Mouse (Mus musculus) G1E (cell line): ENCODE measurements around the gene Myo10. TPM values are rescaled to one million over a fixed set of nuclear protein-coding genes. Genes with fewer than 3 reads are reported as not detected.

Experiments
- ATAC-seq: 2 replicates; pipeline ENCODE4 v1.8.0; 2016; ENCODE audit warnings: mild to moderate bottlenecking; ENCODE audit not compliant: insufficient number of reproducible peaks, poor library complexity, low FRiP score, severe bottlenecking; ENCODE audit errors: extremely low read depth
- DNase-seq: peaks from one replicate; pipeline ENCODE4 v3.0.0; 2012; ENCODE audit warnings: low spot score
- H3K27me3 ChIP-seq: 2 replicates; pipeline ENCODE4 v1.6.1; 2012; ENCODE audit warnings: mild to moderate bottlenecking, low read length, inconsistent platforms; ENCODE audit not compliant: insufficient read depth
- H3K36me3 ChIP-seq: replicated peaks from 2 replicates; pipeline ENCODE3; 2012; ENCODE audit warnings: mild to moderate bottlenecking, inconsistent platforms
- H3K4me1 ChIP-seq: 2 replicates; pipeline ENCODE4 v1.6.1; 2012; ENCODE audit warnings: low read depth, low read length, inconsistent platforms, mixed read lengths; ENCODE audit not compliant: insufficient read depth
- H3K4me3 ChIP-seq: 2 replicates; pipeline ENCODE4 v1.5.1; 2012; ENCODE audit warnings: low read depth, mild to moderate bottlenecking, inconsistent platforms, low read length, moderate library complexity, mixed read lengths
- H3K9me3 ChIP-seq: replicated peaks from 2 replicates; pipeline ENCODE4 v1.6.1; 2012; ENCODE audit warnings: inconsistent platforms
- CTCF ChIP-seq: IDR thresholded peaks from 2 replicates; pipeline ENCODE4 v1.5.1; 2012; ENCODE audit warnings: low read depth, low read length, inconsistent platforms, mixed read lengths
- GATA1 ChIP-seq: IDR thresholded peaks from 2 replicates; pipeline ENCODE4 v1.6.1; 2012; ENCODE audit warnings: borderline replicate concordance, low read length, inconsistent platforms, mixed read lengths
- GATA2 ChIP-seq: IDR thresholded peaks from 2 replicates; pipeline ENCODE4 v1.6.1; 2012; ENCODE audit warnings: low read depth, low read length, inconsistent platforms, borderline replicate concordance
- POLR2AphosphoS5 ChIP-seq: IDR thresholded peaks from 2 replicates; pipeline ENCODE4 v1.6.1; 2012; ENCODE audit warnings: low read depth, low read length, inconsistent platforms; ENCODE audit not compliant: insufficient replicate concordance
- TAL1 ChIP-seq: conservative IDR thresholded peaks from 2 replicates; pipeline ENCODE4 v1.6.1; 2012; ENCODE audit warnings: low read depth, low read length, inconsistent platforms, mixed read lengths
- polyA plus RNA-seq: library from polyadenylated mRNA; stranded (reverse); fragments of >175 nt; gene quantifications from 2 replicates; pipeline ENCODE4 v1.2.3, GENCODE M21; 2012
- total RNA-seq, 2 experiments: library from RNA; stranded (forward) in 1 of 2; stranded (reverse) in 1 of 2; fragments of 200-1000 nt in 1 of 2; fragments of >200 nt in 1 of 2; fragmentation: Nextera tagmentation in 1 of 2; gene quantifications; 2 replicates each; pipeline ENCODE4 v1.2.3; 2014 to 2017

The Myo10 gene
- total and polyA plus RNA-seq, 3 experiments, result 0.11 to 1.7 TPM; not detected in 1

DNA sequence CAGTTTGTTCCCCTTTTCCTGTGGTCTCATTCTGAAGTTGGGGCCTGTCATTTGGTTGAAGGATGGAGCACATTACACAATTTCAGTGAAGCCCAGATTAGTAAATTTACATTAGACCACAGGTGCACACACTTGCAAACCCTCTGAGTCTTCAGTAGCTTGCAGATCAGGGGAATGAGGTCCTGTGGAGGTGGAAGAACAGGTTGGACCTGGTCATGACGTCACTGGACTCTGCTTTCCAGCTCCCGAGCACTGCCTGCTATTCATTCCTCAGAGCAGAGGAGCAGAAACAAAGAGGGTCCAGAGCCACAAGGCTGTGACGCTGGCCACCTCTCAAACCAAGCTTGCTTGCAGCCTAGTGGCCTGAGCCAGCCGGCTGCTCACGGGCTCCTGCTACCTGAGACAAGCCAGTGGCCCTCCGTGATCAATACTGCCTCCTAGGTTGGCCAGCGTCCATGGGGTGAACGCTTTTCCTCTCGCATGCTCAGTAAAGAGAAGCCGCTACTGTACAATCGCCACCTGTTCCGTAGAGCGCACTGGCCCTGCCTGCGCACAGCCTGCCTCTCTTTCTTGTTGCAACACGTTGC is 136.3 kb downstream of the Myo10 start:
- ATAC-seq, result no peak
- no peaks in the 10 kb centered on the region for H3K27me3 ChIP-seq
- peaks cover 54% of the 10 kb centered on the region for H3K9me3 ChIP-seq
- TF ChIP-seq CTCF, result no peak
- no peak for TF ChIP-seq GATA1
- TF ChIP-seq TAL1, result no peak
- no peak for TF ChIP-seq GATA2
- TF ChIP-seq POLR2AphosphoS5, result no peak
- H3K4me1 ChIP-seq, result no peaks in the 10 kb centered on the region
- DNase-seq, result no peak
- H3K4me3 ChIP-seq, result no peak overlapping the region
- H3K36me3 ChIP-seq, result no peaks in the 10 kb centered on the region

GRCm38 (mm10) chr15:25760304-25760703 is 138.0 kb downstream of the Myo10 start:
- Histone ChIP-seq H3K9me3 (peaks cover 62% of the 10 kb centered on the region), H3K4me1 (no peaks in the 10 kb centered on the region), H3K27me3 (no peaks in the 10 kb centered on the region), H3K36me3 (no peaks in the 10 kb centered on the region), H3K4me3 (no peak overlapping the region)
- DNase-seq (no peak), ATAC-seq (no peak)
- no peak for TF ChIP-seq GATA2
- TF ChIP-seq CTCF, result no peak
- TF ChIP-seq POLR2AphosphoS5, result no peak
- no peak for TF ChIP-seq TAL1
- no peak for TF ChIP-seq GATA1

DNA sequence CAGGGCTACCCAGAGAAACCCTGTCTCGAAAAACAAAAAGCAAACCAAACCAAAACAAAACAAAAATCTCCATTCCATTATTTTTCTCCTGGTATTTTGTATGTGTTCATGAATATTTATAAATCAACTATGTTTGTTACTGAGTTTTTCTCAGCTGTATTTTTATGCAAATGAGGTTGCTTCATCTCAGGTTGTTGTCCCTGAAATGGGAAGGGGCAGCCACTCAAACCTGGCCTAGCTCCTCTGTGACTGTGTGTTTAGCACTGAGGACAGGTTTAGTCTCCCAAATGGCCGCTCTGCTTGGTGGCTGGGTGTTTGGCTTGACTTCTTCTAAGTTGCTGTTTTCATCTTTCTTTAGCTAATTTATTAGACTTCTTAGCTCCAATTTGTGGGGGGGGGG is 138.7 kb downstream of the Myo10 start:
- DNase-seq (no peak), ATAC-seq (no peak)
- Histone ChIP-seq H3K27me3 (no peaks in the 10 kb centered on the region), H3K36me3 (no peaks in the 10 kb centered on the region), H3K9me3 (peaks cover 65% of the 10 kb centered on the region), H3K4me3 (no peak overlapping the region), H3K4me1 (no peaks in the 10 kb centered on the region)
- no peak for TF ChIP-seq POLR2AphosphoS5
- TF ChIP-seq GATA2, result no peak
- no peak for TF ChIP-seq GATA1
- TF ChIP-seq TAL1, result no peak
- TF ChIP-seq CTCF, result no peak

DNA sequence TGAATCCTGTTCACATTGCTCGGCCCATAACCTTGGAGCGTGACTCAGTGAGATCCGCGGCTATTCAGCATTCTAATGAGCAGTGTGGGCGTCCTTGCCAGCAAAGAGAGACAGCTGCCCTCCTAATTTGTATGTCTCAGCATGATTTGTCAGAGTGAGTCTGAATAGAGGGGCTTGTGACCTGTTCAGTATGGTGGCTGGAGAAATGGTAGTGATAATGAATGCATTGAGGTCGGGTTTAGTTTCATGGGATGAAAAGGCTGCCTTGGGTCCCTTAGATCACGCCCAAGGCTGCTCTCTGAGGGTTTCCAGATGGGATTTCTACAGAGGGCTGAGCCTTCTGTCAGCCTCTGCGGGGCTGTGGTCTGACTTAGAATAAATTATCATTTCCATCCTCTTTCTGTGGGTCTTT is 139.5 kb downstream of the Myo10 start:
- no peaks in the 10 kb centered on the region for H3K4me1 ChIP-seq
- peaks cover 64% of the 10 kb centered on the region for H3K9me3 ChIP-seq
- H3K4me3 ChIP-seq, result no peak overlapping the region
- ATAC-seq (no peak), DNase-seq (no peak)
- TF ChIP-seq TAL1 (no peak), POLR2AphosphoS5 (no peak), GATA1 (no peak), GATA2 (no peak), CTCF (no peak)
- H3K36me3 ChIP-seq, result no peaks in the 10 kb centered on the region
- H3K27me3 ChIP-seq, result no peaks in the 10 kb centered on the region

DNA sequence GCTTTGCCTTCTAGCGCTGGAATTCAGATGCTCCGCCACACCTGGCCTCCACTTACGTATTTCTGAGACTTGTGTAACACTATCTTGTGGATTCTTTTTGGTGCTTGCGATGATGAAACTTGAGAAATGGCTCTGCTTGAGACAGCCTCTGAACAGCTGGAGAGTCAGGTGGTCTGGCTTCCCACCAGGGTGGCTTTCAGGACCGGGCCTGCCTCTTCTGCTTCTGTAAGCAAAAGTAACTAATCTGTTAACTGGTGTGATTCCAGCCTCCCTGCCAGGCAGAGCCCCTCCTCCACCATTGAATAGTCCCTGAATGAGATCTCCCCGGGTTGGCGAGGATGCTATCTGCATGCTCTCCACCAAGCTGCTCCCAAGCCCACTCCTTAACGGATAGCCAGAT is 140.0 kb downstream of the Myo10 start:
- Histone ChIP-seq H3K4me3 (no peak overlapping the region), H3K4me1 (no peaks in the 10 kb centered on the region), H3K36me3 (no peaks in the 10 kb centered on the region), H3K27me3 (no peaks in the 10 kb centered on the region), H3K9me3 (peaks cover 64% of the 10 kb centered on the region)
- no peak for TF ChIP-seq GATA1
- DNase-seq (no peak), ATAC-seq (no peak)

- DNase-seq, result no peak
- no peaks in the 10 kb centered on the region for H3K4me1 ChIP-seq
- TF ChIP-seq GATA1 (no peak), TAL1 (no peak), POLR2AphosphoS5 (no peak), GATA2 (no peak), CTCF (no peak)
- peaks cover 61% of the 10 kb centered on the region for H3K9me3 ChIP-seq
- no peak overlapping the region for H3K4me3 ChIP-seq
- no peak for ATAC-seq
- no peaks in the 10 kb centered on the region for H3K36me3 ChIP-seq
- H3K27me3 ChIP-seq, result no peaks in the 10 kb centered on the region
Observed at GRCm38 (mm10) chr15:25763106-25763505, 140.8 kb downstream of the Myo10 start.
